Comparison of ENCODE assay signal across 8 mouse cellular contexts in genomic region chr5:121385461-121386119, GRCm38 (mm10). TPM values are rescaled to one million over a fixed set of nuclear protein-coding genes. Genes with fewer than 3 reads are reported as not detected.
DNase-seq lines count a peak whose midpoint lies in the region; ATAC-seq lines count a peak whose summit lies in the region.

TSS of gene Trafd1 (minus strand) at chr5:121385632.

- DNase-seq in adipocyte (ENCODE audit: low spot score) = peak; percentile 95
- DNase-seq in embryo, embryonic 10 days (ENCODE audit: low spot score) = peak; percentile 98
- peak; percentile 98 for DNase-seq in gastrocnemius, postnatal 14 days
- DNase-seq in intestine, embryonic 14.5 days (ENCODE audit: low spot score) = peak; percentile 92
- DNase-seq in left cerebral cortex, postnatal 14 days (ENCODE audit: low spot score in 2 of 2) = peak; percentile 94 to 95
- DNase-seq in mesoderm, embryonic 11.5 days (ENCODE audit: low read depth, low spot score) = peak; percentile 94
- peak; percentile 93 to 95 for DNase-seq in right cerebral cortex, postnatal 36 days (ENCODE audit: low spot score in 2 of 2)
- DNase-seq in yolk sac, embryonic 10.5 days (ENCODE audit: low spot score) = peak; percentile 93

- H3K4me2 ChIP-seq in intestine, embryonic 14.5 days (ENCODE audit: low read length) = peak within 1 kb of the TSS; percentile 59

- H3K4me1 ChIP-seq in intestine, embryonic 14.5 days (replicated peaks; ENCODE audit: control insufficient read depth, insufficient read depth, low read length) = peaks cover 18% of the 10 kb centered on the region; the same call in 1 of the 2 replicates

- peak within 1 kb of the TSS; percentile 56 for H3K9ac ChIP-seq in intestine, embryonic 14.5 days (ENCODE audit: low read length)

- peaks cover 22% of the 10 kb centered on the region for H3K36me3 ChIP-seq in intestine, embryonic 14.5 days (ENCODE audit: control insufficient read depth, insufficient read depth, low read length)

- no peaks in the 10 kb centered on the region for H3K27me3 ChIP-seq in intestine, embryonic 14.5 days (replicated peaks; ENCODE audit: control insufficient read depth, insufficient read depth, low read length)

- H3K27ac ChIP-seq in intestine, embryonic 14.5 days (ENCODE audit: low read depth) = peak within 1 kb of the TSS; percentile 80

- WGBS in intestine, embryonic 14.5 days = under 1% methylated on average over 33 of the region's 45 CpGs

- ATAC-seq in intestine, embryonic 14.5 days (replicated peaks; ENCODE audit: low FRiP score, low TSS enrichment, low read depth) = peak; percentile 93

- peak within 1 kb of the TSS; percentile 59 for H3K4me3 ChIP-seq in intestine, embryonic 14.5 days (ENCODE audit: low read depth, low read length)

- intact Hi-C loops in gastrocnemius, postnatal 14 days (cut with DNase I; ENCODE audit: low total_unique reads) = no loop called here
- intact Hi-C loops in left cerebral cortex, postnatal 14 days (cut with DNase I) = no loop called here

- no peaks in the 10 kb centered on the region for H3K9me3 ChIP-seq in intestine, embryonic 14.5 days (ENCODE audit: control insufficient read depth, low read length)

RNA-seq across cellular contexts. Expression of gene Trafd1, which starts in this region (rescaled TPM):
- 10 to 100 TPM; 34.9 to 35.5 TPM for total RNA-seq in gastrocnemius, postnatal 14 days (2021)
- polyA plus RNA-seq in intestine, embryonic 14.5 days (2014; fragmentation: Nextera tagmentation; extraction: Ambion mirVana) = 72.4 and 74.9 TPM in 2 replicates
- total RNA-seq in left cerebral cortex, postnatal 14 days (2021) = 10 to 100 TPM; 90.1 to 95.7 TPM

Comparison
In these comparisons a context has a peak if more than half of its experiments do, and no peak if none do; other contexts are left out.
1. Peak in every context shown above with its lines: DNase-seq, ATAC-seq, H3K4me3 ChIP-seq and H3K27ac ChIP-seq.